Mouse (Mus musculus) stomach, embryonic 14.5 days (tissue): Measurements from ENCODE around the gene Tmem53. TPM values are rescaled to one million over a fixed set of nuclear protein-coding genes. Genes with fewer than 3 reads are reported as not detected.
A peak's percentile ranks its signal among the peaks of the same experiment; 100 is the strongest.

ENCODE experiments used
- ATAC-seq: fragments of 200-750 bp; cut with Nextera tagmentation; 2 replicates; pipeline ENCODE4 v1.8.0; 2017; ENCODE audit warnings: low read depth, moderate TSS enrichment; ENCODE audit not compliant: insufficient number of reproducible peaks, insufficient read depth, low FRiP score
- H3K27ac ChIP-seq: fragments of 300-500 bp; sonication (generic); 2 replicates; pipeline ENCODE4 v1.5.1; 2014; ENCODE audit warnings: mild to moderate bottlenecking, low read length, moderate library complexity, mixed read lengths
- H3K27me3 ChIP-seq: fragments of 300-500 bp; sonication (generic); 2 replicates; pipeline ENCODE4 v1.6.1; 2014; ENCODE audit warnings: low read length, control low read depth, mixed read lengths; ENCODE audit not compliant: control insufficient read depth, insufficient read depth
- H3K36me3 ChIP-seq: fragments of 300-500 bp; sonication (generic); 2 replicates; pipeline ENCODE4 v1.6.1; 2014; ENCODE audit warnings: mild to moderate bottlenecking, control low read depth, low read length, moderate library complexity, mixed read lengths; ENCODE audit not compliant: control insufficient read depth, insufficient read depth
- H3K4me1 ChIP-seq: fragments of 300-500 bp; sonication (generic); 2 replicates; pipeline ENCODE4 v1.6.1; 2014; ENCODE audit warnings: low read length, control low read depth, mixed read lengths; ENCODE audit not compliant: control insufficient read depth, insufficient read depth
- H3K4me2 ChIP-seq: fragments of 300-500 bp; sonication (generic); replicated peaks from 2 replicates; pipeline ENCODE4 v1.6.1; 2014; ENCODE audit warnings: low read depth, low read length, control low read depth
- H3K4me3 ChIP-seq: fragments of 300-500 bp; sonication (generic); 2 replicates; pipeline ENCODE4 v1.5.1; 2014; ENCODE audit warnings: low read depth, low read length, control low read depth
- H3K9ac ChIP-seq: fragments of 300-500 bp; sonication (generic); replicated peaks from 2 replicates; pipeline ENCODE4 v1.6.1; 2014; ENCODE audit warnings: low read depth, mild to moderate bottlenecking, control low read depth, low read length, moderate library complexity, mixed read lengths
- H3K9me3 ChIP-seq: fragments of 300-500 bp; sonication (generic); 2 replicates; pipeline ENCODE4 v1.6.1; 2016; ENCODE audit warnings: low read depth, low read length, control low read depth; ENCODE audit not compliant: control insufficient read depth
- WGBS: fragments of 180-500 bp; shearing (Covaris S2); extraction: QIAGEN DNeasy Blood & Tissue Kit; methylation state at CpG from one replicate; pipeline ENCODE4 v1.1.7; 2014; 5-methylcytosine and 5-hydroxymethylcytosine counted together
- polyA plus RNA-seq: library from polyadenylated mRNA; unstranded; fragments of >200 nt; fragmentation: Nextera tagmentation; extraction: Ambion mirVana; gene quantifications from 2 replicates; pipeline ENCODE4 v1.2.1, GENCODE M21; 2014

Gene Tmem53
- polyA plus RNA-seq, 1 experiment from 2014 or later: 18.9 TPM

GRCm38 (mm10) chr4:117231208-117231607 lies 20.5 kb upstream of the Tmem53 start:
- Histone ChIP-seq H3K4me1 (0 out of 2 replicates have a peak, but pooled peaks cover 3% of the 10 kb centered on the region), H3K27ac (no peak overlapping the region), H3K4me3 (no peak overlapping the region), H3K9me3 (no peaks in the 10 kb centered on the region), H3K4me2 (no peak overlapping the region), H3K9ac (no peak overlapping the region), H3K27me3 (no peaks in the 10 kb centered on the region), H3K36me3 (no peaks in the 10 kb centered on the region)
- ATAC-seq: no peak
- 74% methylated on average over 2 of the region's 2 CpGs for WGBS

- no peaks in the 10 kb centered on the region for H3K27me3 ChIP-seq
- H3K9ac ChIP-seq: no peak overlapping the region
- H3K36me3 ChIP-seq: no peaks in the 10 kb centered on the region
- ATAC-seq: no peak
- 0 out of 2 replicates have a peak, but pooled peaks cover 3% of the 10 kb centered on the region for H3K4me1 ChIP-seq
- WGBS: 68% methylated on average over 7 of the region's 7 CpGs
- no peak overlapping the region for H3K4me3 ChIP-seq
- H3K27ac ChIP-seq: no peak overlapping the region
- no peaks in the 10 kb centered on the region; the same call in 1 of the 2 replicates for H3K9me3 ChIP-seq
- H3K4me2 ChIP-seq: no peak overlapping the region
Observed at GRCm38 (mm10) chr4:117234166-117234741, 17.5 kb upstream of the Tmem53 start.

- Histone ChIP-seq H3K9me3 (no peaks in the 10 kb centered on the region; the same call in 1 of the 2 replicates), H3K4me1 (0 out of 2 replicates have a peak, but pooled peaks cover 3% of the 10 kb centered on the region), H3K4me3 (no peak overlapping the region), H3K4me2 (no peak overlapping the region), H3K9ac (no peak overlapping the region), H3K27ac (no peak overlapping the region), H3K36me3 (no peaks in the 10 kb centered on the region), H3K27me3 (no peaks in the 10 kb centered on the region)
- ATAC-seq: no peak
- WGBS: 42% methylated on average over 4 of the region's 4 CpGs
Observed at GRCm38 (mm10) chr4:117235822-117236221, 15.9 kb upstream of the Tmem53 start.

GRCm38 (mm10) chr4:117239153-117239552 lies 12.6 kb upstream of the Tmem53 start:
- Histone ChIP-seq H3K27me3 (no peaks in the 10 kb centered on the region), H3K27ac (no peak overlapping the region; the same call in 1 of the 2 replicates), H3K36me3 (no peaks in the 10 kb centered on the region), H3K9me3 (no peaks in the 10 kb centered on the region; the same call in 1 of the 2 replicates), H3K9ac (no peak overlapping the region), H3K4me2 (no peak overlapping the region), H3K4me3 (no peak overlapping the region), H3K4me1 (0 out of 2 replicates have a peak, but pooled peaks cover 3% of the 10 kb centered on the region)
- no peak for ATAC-seq
- WGBS: 37% methylated on average over 2 of the region's 2 CpGs

- no peaks in the 10 kb centered on the region for H3K4me1 ChIP-seq
- H3K4me3 ChIP-seq: no peak overlapping the region
- no peaks in the 10 kb centered on the region for H3K27me3 ChIP-seq
- no peak for ATAC-seq
- no peak overlapping the region for H3K27ac ChIP-seq
- H3K4me2 ChIP-seq: no peak overlapping the region
- no peak overlapping the region for H3K9ac ChIP-seq
- H3K36me3 ChIP-seq: no peaks in the 10 kb centered on the region
- WGBS: 84% methylated on average over 6 of the region's 6 CpGs
- H3K9me3 ChIP-seq: no peaks in the 10 kb centered on the region; the same call in 1 of the 2 replicates
Observed at GRCm38 (mm10) chr4:117240867-117241266, 10.9 kb upstream of the Tmem53 start.

- H3K4me1 ChIP-seq: 0 out of 2 replicates have a peak, but pooled peaks cover 12% of the 10 kb centered on the region
- H3K27ac ChIP-seq: no peak overlapping the region
- H3K9me3 ChIP-seq: no peaks in the 10 kb centered on the region
- peak overlapping the region; percentile 63 for H3K4me2 ChIP-seq
- H3K9ac ChIP-seq: no peak overlapping the region
- no peak for ATAC-seq
- 80% methylated on average over 1 of the region's 1 CpGs for WGBS
- H3K4me3 ChIP-seq: peak overlapping the region; percentile 58; the same call in 1 of the 2 replicates
- no peaks in the 10 kb centered on the region for H3K27me3 ChIP-seq
- no peaks in the 10 kb centered on the region for H3K36me3 ChIP-seq
Observed at GRCm38 (mm10) chr4:117250982-117251381, 769 bp upstream of the Tmem53 start.

- no peaks in the 10 kb centered on the region for H3K36me3 ChIP-seq
- no peaks in the 10 kb centered on the region for H3K9me3 ChIP-seq
- peak overlapping the region; percentile 63 for H3K4me2 ChIP-seq
- ATAC-seq: 0 out of 2 replicates have a peak, but pooled peaks have one; percentile 14
- peak overlapping the region; percentile 52 for H3K9ac ChIP-seq
- WGBS: 15% methylated on average over 5 of the region's 5 CpGs
- H3K4me3 ChIP-seq: peak overlapping the region; percentile 58
- H3K27me3 ChIP-seq: no peaks in the 10 kb centered on the region
- H3K4me1 ChIP-seq: 0 out of 2 replicates have a peak, but pooled peaks cover 12% of the 10 kb centered on the region
- H3K27ac ChIP-seq: peak overlapping the region; percentile 86
Observed at GRCm38 (mm10) chr4:117252351-117252750, 600 bp downstream of the Tmem53 start.

GRCm38 (mm10) chr4:117252755-117253154 lies 1.0 kb downstream of the Tmem53 start:
- 0 out of 2 replicates have a peak, but pooled peaks cover 12% of the 10 kb centered on the region for H3K4me1 ChIP-seq
- peak overlapping the region; percentile 52; the same call in 1 of the 2 replicates for H3K9ac ChIP-seq
- H3K4me2 ChIP-seq: peak overlapping the region; percentile 63
- H3K27me3 ChIP-seq: no peaks in the 10 kb centered on the region
- no peaks in the 10 kb centered on the region for H3K36me3 ChIP-seq
- peak overlapping the region; percentile 58; the same call in 1 of the 2 replicates for H3K4me3 ChIP-seq
- WGBS: 88% methylated on average over 5 of the region's 5 CpGs
- peak overlapping the region; percentile 86; the same call in 1 of the 2 replicates for H3K27ac ChIP-seq
- no peaks in the 10 kb centered on the region for H3K9me3 ChIP-seq
- ATAC-seq: no peak
